Comparison of ENCODE assay signal across 17 mouse cellular contexts in the genomic region with DNA sequence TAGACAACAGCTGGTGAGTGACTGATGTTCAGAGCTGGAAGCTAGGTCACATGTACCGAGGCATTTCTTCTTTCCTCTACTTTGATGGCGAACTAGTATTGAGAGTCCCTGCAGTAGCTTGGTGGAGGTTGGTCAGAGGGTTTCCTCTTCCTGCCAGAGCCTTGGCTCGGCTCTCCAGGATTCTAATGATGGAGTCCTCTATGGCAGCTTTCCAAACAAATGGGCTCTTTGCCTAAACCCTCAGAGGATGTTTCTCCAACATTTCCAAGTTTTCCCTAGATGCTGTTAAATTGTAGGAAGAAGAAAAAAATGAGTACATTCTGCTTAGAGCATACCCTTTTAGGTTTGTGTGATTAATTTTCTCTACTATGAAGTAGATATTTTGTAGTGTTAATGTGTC. TPM values are rescaled to one million over a fixed set of nuclear protein-coding genes. Genes with fewer than 3 reads are reported as not detected.
A peak's percentile ranks its signal among the peaks of the same experiment; 100 is the strongest.
DNase-seq lines count a peak whose midpoint lies in the region; ATAC-seq and TF ChIP-seq lines count a peak whose summit lies in the region.
"Had no signal": no experiment of that assay in that cellular context is flagged by ENCODE, and none has a peak within 500 bp of the region (broad histone marks: within the 10 kb centered on the region; RNA-seq: fewer than 3 reads in every experiment).

No protein-coding gene starts in this region.

- peak; percentile 43; the same call in 1 of the 2 replicates for ATAC-seq in heart, embryonic 14.5 days (ENCODE audit: insufficient number of reproducible peaks, insufficient read depth, low FRiP score, low read depth)
- no peak for ATAC-seq in lung, embryonic 14.5 days (ENCODE audit: insufficient read depth)
- ATAC-seq in lung, postnatal 0 days, result no peak

- intact Hi-C loops in heart, adult 2 months (cut with DNase I), result no loop called here

- H3K9ac ChIP-seq in heart, embryonic 14.5 days (ENCODE audit: low read length), result no peak overlapping the region
- H3K9ac ChIP-seq in heart, adult 2 months (ENCODE audit: low read depth, low read length), result no peak overlapping the region
- no peak overlapping the region for H3K9ac ChIP-seq in lung, embryonic 14.5 days
- no peak overlapping the region for H3K9ac ChIP-seq in lung, postnatal 0 days (replicated peaks; ENCODE audit: low read depth)
- H3K9ac ChIP-seq: embryonic facial prominence, embryonic 15.5 days; forebrain, embryonic 12.5 days had no signal

- H3K36me3 ChIP-seq in heart, embryonic 14.5 days (ENCODE audit: control insufficient read depth, insufficient read depth, low read length), result no peaks in the 10 kb centered on the region
- no peaks in the 10 kb centered on the region for H3K36me3 ChIP-seq in heart, adult 2 months (ENCODE audit: control insufficient read depth, insufficient read depth, low read length)
- H3K36me3 ChIP-seq in lung, embryonic 14.5 days (ENCODE audit: insufficient read depth), result no peaks in the 10 kb centered on the region
- H3K36me3 ChIP-seq in lung, postnatal 0 days (ENCODE audit: insufficient read depth, low read length), result no peaks in the 10 kb centered on the region
- H3K36me3 ChIP-seq: embryonic facial prominence, embryonic 15.5 days; forebrain, embryonic 12.5 days; hindbrain, embryonic 10.5 days had no signal

- no peak overlapping the region for H3K4me3 ChIP-seq in heart, embryonic 14.5 days (ENCODE audit: control insufficient read depth in 1 of 2, insufficient read depth in 1 of 2, low read depth in 1 of 2, low read length in 2 of 2)
- H3K4me3 ChIP-seq in heart, adult 2 months, result no peak overlapping the region
- H3K4me3 ChIP-seq in lung, embryonic 14.5 days (ENCODE audit: low read depth, low read length), result no peak overlapping the region
- H3K4me3 ChIP-seq in lung, postnatal 0 days (ENCODE audit: low read depth, low read length), result no peak overlapping the region
- H3K4me3 ChIP-seq: embryonic facial prominence, embryonic 15.5 days; forebrain, embryonic 12.5 days; gastrocnemius, adult 2 months; hindbrain, embryonic 10.5 days had no signal

- H3K27ac ChIP-seq in heart, embryonic 14.5 days (replicated peaks in 1 of 2; ENCODE audit: control insufficient read depth in 1 of 2, insufficient read depth in 1 of 2, low read depth in 2 of 2, low read length in 2 of 2), result no peak overlapping the region
- H3K27ac ChIP-seq in heart, adult 2 months, result no peak overlapping the region
- H3K27ac ChIP-seq in lung, embryonic 14.5 days (ENCODE audit: low read depth), result no peak overlapping the region
- no peak overlapping the region for H3K27ac ChIP-seq in lung, postnatal 0 days (ENCODE audit: low read length)
- H3K27ac ChIP-seq: embryonic facial prominence, embryonic 15.5 days; forebrain, embryonic 12.5 days; gastrocnemius, adult 2 months; hindbrain, embryonic 10.5 days; stomach, postnatal 0 days had no signal

- H3K27me3 ChIP-seq in heart, embryonic 14.5 days (ENCODE audit: control insufficient read depth, insufficient read depth, low read length), result peaks cover 3% of the 10 kb centered on the region; the same call in 1 of the 2 replicates
- H3K27me3 ChIP-seq in heart, adult 2 months (ENCODE audit: control insufficient read depth, insufficient read depth, low read length), result no peaks in the 10 kb centered on the region
- no peaks in the 10 kb centered on the region for H3K27me3 ChIP-seq in lung, embryonic 14.5 days (ENCODE audit: insufficient read depth, low read length)
- no peaks in the 10 kb centered on the region for H3K27me3 ChIP-seq in lung, postnatal 0 days (replicated peaks; ENCODE audit: insufficient read depth, low read length)
- H3K27me3 ChIP-seq: embryonic facial prominence, embryonic 15.5 days; forebrain, embryonic 12.5 days had no signal

- H3K79me2 ChIP-seq in heart, adult 2 months (replicated peaks; ENCODE audit: control insufficient read depth, insufficient read depth, low read length), result no peaks in the 10 kb centered on the region

- no peak overlapping the region for H3K4me2 ChIP-seq in heart, embryonic 14.5 days (ENCODE audit: low read length)
- no peak overlapping the region for H3K4me2 ChIP-seq in lung, embryonic 14.5 days
- H3K4me2 ChIP-seq in lung, postnatal 0 days (replicated peaks; ENCODE audit: low read depth, low read length), result no peak overlapping the region
- H3K4me2 ChIP-seq: embryonic facial prominence, embryonic 15.5 days; forebrain, embryonic 12.5 days; liver, embryonic 11.5 days; midbrain, embryonic 11.5 days had no signal

- no peak for TF ChIP-seq EP300 in heart, adult 2 months (IDR thresholded peaks at IDR 0.05; ENCODE audit: insufficient read depth, low read depth, low read length)
- no peak for TF ChIP-seq EP300 in lung, postnatal 0 days (IDR thresholded peaks at IDR 0.05)

- TF ChIP-seq CTCF in heart, adult 2 months (IDR thresholded peaks at IDR 0.05), result no peak
- no peak for TF ChIP-seq CTCF in lung, embryonic 14.5 days (IDR thresholded peaks at IDR 0.05; ENCODE audit: low read depth)
- TF ChIP-seq CTCF in lung, postnatal 0 days (IDR thresholded peaks at IDR 0.05), result no peak

- no peaks in the 10 kb centered on the region for H3K9me3 ChIP-seq in heart, embryonic 14.5 days (ENCODE audit: control insufficient read depth, low read length)
- H3K9me3 ChIP-seq in lung, embryonic 14.5 days (ENCODE audit: low read depth, low read length), result no peaks in the 10 kb centered on the region
- no peaks in the 10 kb centered on the region for H3K9me3 ChIP-seq in lung, postnatal 0 days (ENCODE audit: low read length)
- H3K9me3 ChIP-seq: embryonic facial prominence, embryonic 15.5 days; forebrain, embryonic 12.5 days; hindbrain, embryonic 10.5 days had no signal

- no peak for TF ChIP-seq POLR2A in heart, adult 2 months (IDR thresholded peaks at IDR 0.05; ENCODE audit: insufficient read depth, low read depth, low read length)

- WGBS in heart, embryonic 14.5 days, result 50% methylated on average over 3 of the region's 3 CpGs
- whole genome bisulfite sequencing in heart, adult 2 months, result 31% methylated on average over 3 of the region's 3 CpGs
- WGBS in lung, embryonic 14.5 days, result 57% methylated on average over 3 of the region's 3 CpGs
- 43% methylated on average over 3 of the region's 3 CpGs for WGBS in lung, postnatal 0 days

- H3K4me1 ChIP-seq in heart, embryonic 14.5 days (ENCODE audit: control insufficient read depth in 2 of 2, insufficient read depth in 2 of 2, low read length in 2 of 2), result no peaks in the 10 kb centered on the region
- H3K4me1 ChIP-seq in heart, adult 2 months (ENCODE audit: control insufficient read depth, insufficient read depth, low read length), result no peaks in the 10 kb centered on the region
- no peaks in the 10 kb centered on the region for H3K4me1 ChIP-seq in lung, embryonic 14.5 days (ENCODE audit: insufficient read depth)
- H3K4me1 ChIP-seq in lung, postnatal 0 days (ENCODE audit: insufficient read depth, low read depth, low read length), result no peaks in the 10 kb centered on the region
- H3K4me1 ChIP-seq: embryonic facial prominence, embryonic 15.5 days; forebrain, embryonic 12.5 days; hindbrain, embryonic 10.5 days had no signal

- no peak for DNase-seq in heart, adult 2 months
- peak; percentile 81 for DNase-seq in lung, embryonic 14.5 days
- no peak for DNase-seq in lung, postnatal 0 days (ENCODE audit: low spot score)
- DNase-seq in adipocyte (ENCODE audit: low spot score), result peak; percentile 60
- DNase-seq in cerebellum, adult 9-10 months, result peak; percentile 24
- no peak for DNase-seq in urinary bladder, adult 18-20 months (ENCODE audit: low spot score in 2 of 2)
- no peak for DNase-seq in left cerebral cortex, adult 18-20 months (ENCODE audit: low spot score in 2 of 2)
- DNase-seq: gastrocnemius, adult 2 months; lung, postnatal 36 days; thymus, postnatal 36 days had no signal

RNA-seq across cellular contexts. Expression of a gene that starts 6.2 kb away (rescaled TPM):
- 0.97 and 1.2 TPM in 2 replicates for polyA plus RNA-seq in heart, embryonic 14.5 days (2014; fragmentation: Nextera tagmentation; extraction: Ambion mirVana)
- total RNA-seq in heart, adult 2 months (2021), result 1 to 10 TPM in 1 of 2 experiments, under 1 TPM in 1; 0.81 to 1.1 TPM
- 0.51 and 1.4 TPM in 2 replicates for polyA plus RNA-seq in heart, adult 2 months (2012; rRNA removed)
- 1.9 and 2.3 TPM in 2 replicates for polyA plus RNA-seq in lung, embryonic 14.5 days (2014; fragmentation: Nextera tagmentation; extraction: Ambion mirVana)
- 0.51 and 0.58 TPM in 2 replicates for polyA plus RNA-seq in lung, postnatal 0 days (2015; fragmentation: Nextera tagmentation; extraction: Ambion mirVana)
- total RNA-seq in left cerebral cortex, adult 18-20 months (2021), result 10 to 100 TPM; 31.4 to 36.8 TPM

Comparison
In these comparisons a context has a peak if more than half of its experiments do, and no peak if none do; other contexts are left out.
1. DNase-seq: peak in lung, embryonic 14.5 days (single experiment), adipocyte (single experiment) and cerebellum, adult 9-10 months (single experiment); none in heart, adult 2 months (0 of 2), lung, postnatal 0 days (single experiment), urinary bladder, adult 18-20 months (0 of 2) and left cerebral cortex, adult 18-20 months (0 of 2).